Mouse (Mus musculus): Measurements from ENCODE around the gene Fndc8.
"Not testable (repeated sequence)": the region's sequence is repeated elsewhere in the genome, so short reads cannot be mapped to it uniquely, and the experiment has no call there.

Fndc8 gene

GRCm38 (mm10) chr11:82910679-82911389, 18.9 kb downstream of the Fndc8 start:
- no peak for DNase-seq (ENCODE audit: low read depth, low spot score)

- DNase-seq (ENCODE audit: low read depth, low spot score): peak; percentile 48
Measured at GRCm38 (mm10) chr11:82914711-82915352, 22.9 kb downstream of the Fndc8 start.

- no peak for DNase-seq (ENCODE audit: low read depth, low spot score)
Measured at GRCm38 (mm10) chr11:82920768-82921167, 28.8 kb downstream of the Fndc8 start.

GRCm38 (mm10) chr11:82921691-82922090, 29.8 kb downstream of the Fndc8 start:
- no peak for DNase-seq (ENCODE audit: low read depth, low spot score)

- not testable (repeated sequence) for DNase-seq (ENCODE audit: low read depth, low spot score)
Measured at GRCm38 (mm10) chr11:82923910-82924309, 32.0 kb downstream of the Fndc8 start.

GRCm38 (mm10) chr11:82928897-82929632, 37.1 kb downstream of the Fndc8 start:
- DNase-seq (ENCODE audit: low read depth, low spot score): no peak

- DNase-seq (ENCODE audit: low read depth, low spot score): no peak
Measured at GRCm38 (mm10) chr11:82929633-82929950, 37.7 kb downstream of the Fndc8 start.

- DNase-seq (ENCODE audit: low read depth, low spot score): not testable (repeated sequence)
Measured at GRCm38 (mm10) chr11:82930391-82930955, 38.5 kb downstream of the Fndc8 start.

DNA sequence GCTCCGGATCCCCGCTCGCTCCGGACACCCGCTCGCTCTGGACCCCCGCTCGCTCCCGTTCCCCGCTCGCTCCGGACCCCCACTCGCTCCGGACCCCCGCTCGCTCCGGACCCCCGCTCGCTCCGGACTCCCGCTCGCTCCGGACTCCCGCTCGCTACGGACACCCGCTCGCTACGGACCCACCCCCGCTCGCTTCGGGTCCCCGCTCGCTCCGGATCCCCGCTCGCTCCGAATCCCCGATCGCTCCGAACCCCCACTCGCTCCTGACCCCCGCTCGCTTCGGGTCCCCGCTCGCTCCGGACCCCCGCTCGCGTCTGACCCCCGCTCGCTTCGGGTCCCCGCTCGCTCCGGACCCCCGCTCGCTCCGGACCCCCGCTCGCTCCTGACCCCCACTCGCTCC, 39.2 kb downstream of the Fndc8 start:
- not testable (repeated sequence) for DNase-seq (ENCODE audit: low read depth, low spot score)

- DNase-seq (ENCODE audit: low read depth, low spot score): not testable (repeated sequence)
Measured at GRCm38 (mm10) chr11:82931671-82932450, 39.9 kb downstream of the Fndc8 start.

DNA sequence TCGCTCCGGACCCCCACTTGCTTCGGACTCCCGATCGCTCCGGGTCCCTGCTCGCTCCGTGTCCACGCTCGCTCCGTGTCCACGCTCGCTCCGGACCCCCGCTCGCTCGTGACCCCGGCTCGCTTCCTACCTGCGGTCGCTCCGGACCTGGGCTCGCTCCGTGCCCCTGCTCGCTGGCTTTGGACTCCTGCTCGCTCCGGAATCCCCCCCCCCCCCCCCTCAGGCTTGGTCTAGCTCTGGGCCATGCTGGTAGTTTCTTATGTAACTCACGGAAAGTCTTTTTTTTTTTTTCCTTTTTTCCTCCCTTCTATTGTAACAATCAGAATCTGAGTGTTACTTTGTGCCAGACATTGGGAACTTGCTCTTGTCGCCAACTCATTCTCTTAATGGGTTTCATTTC, 41.3 kb downstream of the Fndc8 start:
- DNase-seq (ENCODE audit: low read depth, low spot score): no peak

DNA sequence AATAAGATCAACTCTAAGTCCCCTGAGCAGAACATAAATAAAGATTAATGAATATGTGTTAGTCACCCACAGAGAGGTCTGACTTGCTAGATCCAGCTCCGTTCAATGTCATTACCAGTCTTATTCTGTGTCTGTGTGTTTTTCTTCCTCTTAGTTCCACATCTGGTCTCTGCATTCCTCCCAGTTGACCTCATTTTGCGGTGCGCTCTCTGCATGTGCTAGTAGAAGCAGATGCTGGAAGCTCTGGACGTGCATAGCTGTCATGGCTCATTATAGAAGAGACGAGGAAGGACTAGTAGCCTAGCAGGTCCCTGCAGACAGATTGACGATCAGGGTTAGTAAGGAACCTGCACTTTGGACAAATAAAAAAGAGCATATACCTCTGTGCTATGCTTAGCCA, 51.4 kb downstream of the Fndc8 start:
- DNase-seq (ENCODE audit: low read depth, low spot score): no peak

DNA sequence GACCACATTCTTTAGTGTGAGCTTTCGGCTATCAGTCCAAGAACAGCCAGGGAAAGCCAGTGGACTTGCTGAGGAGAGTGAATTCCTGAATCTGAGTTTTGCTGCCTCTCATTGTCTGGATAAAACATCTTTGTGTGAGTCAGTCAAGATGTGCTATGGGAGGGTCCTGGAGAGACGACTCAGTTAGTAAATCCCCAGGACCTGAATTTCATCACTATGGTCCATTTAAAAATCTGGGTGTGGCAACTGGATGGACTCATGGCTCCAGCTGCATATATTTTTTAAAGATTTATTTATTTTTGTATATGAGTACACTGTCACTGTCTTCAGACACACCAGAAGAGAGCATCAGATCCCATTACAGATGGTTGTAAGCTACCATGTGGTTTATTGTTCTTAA, 53.7 kb downstream of the Fndc8 start:
- no peak for DNase-seq (ENCODE audit: low read depth, low spot score)

GRCm38 (mm10) chr11:82947457-82947856, 55.5 kb downstream of the Fndc8 start:
- no peak for DNase-seq (ENCODE audit: low read depth, low spot score)

DNA sequence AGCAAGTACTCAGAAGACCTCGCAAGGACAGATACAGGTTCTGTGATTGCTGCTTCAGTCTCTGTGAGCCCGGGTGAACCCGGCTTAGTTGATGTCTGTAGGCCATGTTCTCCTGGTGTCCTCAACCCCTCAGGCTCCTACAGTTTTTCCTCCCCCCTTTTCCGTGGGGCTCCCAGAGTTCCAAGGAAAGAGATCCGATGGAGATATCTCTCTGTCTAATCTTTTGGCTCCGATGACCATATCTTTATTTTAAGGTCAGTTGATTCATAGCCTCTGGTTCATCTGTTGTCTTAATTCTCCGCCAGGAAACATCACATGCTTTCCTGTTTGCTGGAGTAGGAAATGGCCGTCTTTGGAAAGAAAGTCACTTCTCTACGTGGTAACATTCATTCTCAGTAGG, 57.1 kb downstream of the Fndc8 start:
- no peak for DNase-seq (ENCODE audit: low read depth, low spot score)

Data from retina, adult 2 months (tissue).